Mouse (Mus musculus) kidney, adult 9 months (tissue): ENCODE data around the gene Guk1.
A peak's percentile ranks its signal among the peaks of the same experiment; 100 is the strongest.

ENCODE experiments used
- DNase-seq: peaks from one replicate; pipeline ENCODE4 v3.0.0; 2022

The Guk1 gene

GRCm38 (mm10) chr11:59209580-59209979 is 17.6 kb upstream of the Guk1 start:
- no peak for DNase-seq

GRCm38 (mm10) chr11:59209003-59209441 is 17.0 kb upstream of the Guk1 start:
- peak; percentile 83 for DNase-seq

GRCm38 (mm10) chr11:59208153-59208831 is 16.3 kb upstream of the Guk1 start, which contains the start of gene 2310033P09Rik:
TSS of gene 2310033P09Rik (plus strand) at chr11:59208321.
- peak; percentile 94 for DNase-seq

- DNase-seq: peak; percentile 94
Observed at GRCm38 (mm10) chr11:59202081-59202995, 10.3 kb upstream of the Guk1 start, which contains the start of gene Mrpl55. TSS of gene Mrpl55 (plus strand) at chr11:59202486.

- DNase-seq: no peak
Observed at GRCm38 (mm10) chr11:59201216-59202002, 9.4 kb upstream of the Guk1 start.

GRCm38 (mm10) chr11:59196230-59196629 is 4.2 kb upstream of the Guk1 start:
- DNase-seq: no peak

- DNase-seq: peak; percentile 94
Observed at GRCm38 (mm10) chr11:59191231-59192058, 567 bp downstream of the Guk1 start.

GRCm38 (mm10) chr11:59187706-59188105 is 4.3 kb downstream of the Guk1 start:
- DNase-seq: no peak

- no peak for DNase-seq
Observed at GRCm38 (mm10) chr11:59185490-59185889, 6.5 kb downstream of the Guk1 start.

GRCm38 (mm10) chr11:59183821-59184220 is 8.2 kb downstream of the Guk1 start:
- peak; percentile 70 for DNase-seq

GRCm38 (mm10) chr11:59182864-59183331 is 9.1 kb downstream of the Guk1 start, which contains the start of gene Gjc2:
TSS of gene Gjc2 (minus strand) at chr11:59183213.
- DNase-seq: peak; percentile 29

GRCm38 (mm10) chr11:59176921-59177320 is 15.1 kb downstream of the Guk1 start:
- no peak for DNase-seq

GRCm38 (mm10) chr11:59176475-59176874 is 15.5 kb downstream of the Guk1 start:
- DNase-seq: no peak

GRCm38 (mm10) chr11:59174189-59174838 is 17.7 kb downstream of the Guk1 start:
- no peak for DNase-seq

- DNase-seq: no peak
Observed at GRCm38 (mm10) chr11:59170549-59170948, 21.5 kb downstream of the Guk1 start.

GRCm38 (mm10) chr11:59169807-59170206 is 22.2 kb downstream of the Guk1 start:
- no peak for DNase-seq

GRCm38 (mm10) chr11:59165616-59166241 is 26.3 kb downstream of the Guk1 start:
- DNase-seq: peak; percentile 36

- no peak for DNase-seq
Observed at GRCm38 (mm10) chr11:59164384-59164783, 27.6 kb downstream of the Guk1 start.

- peak; percentile 99 for DNase-seq
Observed at GRCm38 (mm10) chr11:59163255-59164236, 28.5 kb downstream of the Guk1 start, which contains the start of gene Iba57. TSS of gene Iba57 (minus strand) at chr11:59163739.
